Mouse (Mus musculus): ENCODE measurements at regions not wholly inside any gene's neighbourhood (a gene's known extent, or its start where the extent isn't known, plus 50 kb on each side); places are given as distances from the start of the nearest gene placed in this dataset.

DNA sequence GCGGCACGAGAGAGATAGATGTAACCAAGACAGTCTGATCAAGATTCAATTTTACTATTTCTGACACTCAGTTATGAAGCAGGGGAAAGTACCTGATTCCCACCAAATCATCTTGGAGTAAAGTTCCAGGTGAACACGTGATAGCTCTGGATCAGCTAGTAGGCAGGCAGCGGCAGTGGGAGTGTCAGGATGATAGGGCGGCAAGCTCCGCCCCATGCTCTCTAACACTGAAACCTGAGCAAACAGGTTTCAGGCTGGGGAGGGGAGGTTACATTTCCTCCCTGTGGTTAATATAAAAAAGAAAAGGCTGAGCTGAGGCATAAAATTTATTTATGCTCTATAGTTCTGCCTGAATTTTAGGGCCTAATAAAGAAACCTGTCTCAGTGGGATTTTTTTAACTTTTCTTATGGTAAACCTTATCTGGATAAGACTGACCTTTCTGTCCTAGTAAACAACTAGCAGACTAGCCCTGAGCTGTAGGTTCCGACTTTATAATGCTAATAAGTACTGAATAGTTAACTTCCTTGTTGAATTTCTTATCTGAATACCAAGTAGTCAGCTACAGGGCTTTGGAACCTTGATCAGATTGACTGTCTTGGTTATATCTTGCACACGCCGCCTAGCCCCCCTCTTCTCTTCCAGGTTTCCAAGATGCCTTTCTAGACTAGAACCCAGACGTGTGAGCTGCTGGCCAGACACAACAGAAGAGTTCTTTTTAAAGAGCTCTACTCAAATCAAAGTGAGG lies 254.9 kb upstream of the Dab2 start:
- WGBS, result 50% methylated on average over 10 of the region's 10 CpGs

DNA sequence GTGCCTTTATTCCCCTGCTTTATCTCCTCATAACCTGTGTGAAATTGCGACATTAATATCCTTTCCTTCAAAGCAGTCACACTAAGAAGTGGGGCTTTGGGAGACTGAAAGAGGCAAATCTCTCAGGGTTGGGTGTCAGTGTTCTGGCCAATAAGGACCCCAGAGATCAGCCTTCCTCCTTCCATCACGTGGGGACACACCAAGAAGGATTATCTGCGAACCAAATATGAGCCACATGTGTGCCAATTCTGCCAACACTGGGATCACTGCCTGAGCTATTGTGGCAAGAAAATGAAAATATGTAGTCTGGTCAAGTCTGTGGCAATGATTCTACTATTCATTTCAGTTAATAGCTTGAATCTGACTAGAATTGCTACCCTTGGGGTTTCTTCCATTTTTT lies 243.9 kb upstream of the Dab2 start:
- Histone ChIP-seq H3K27ac (no peak overlapping the region), H3K27me3 (ENCODE audit: low read depth, poor library complexity, severe bottlenecking) (no peaks in the 10 kb centered on the region), H3K9me3 (replicated peaks) (no peaks in the 10 kb centered on the region), H3K4me3 (no peak overlapping the region), H3K36me3 (no peaks in the 10 kb centered on the region), H3K4me1 (peaks cover 8% of the 10 kb centered on the region)
- no peak for DNase-seq (ENCODE audit: low spot score)
- WGBS, result 82% methylated on average over 3 of the region's 3 CpGs

More for the DNA sequence above, 254.9 kb upstream of the Dab2 start:
- Histone ChIP-seq H3K9me3 (replicated peaks) (no peaks in the 10 kb centered on the region), H3K4me3 (no peak overlapping the region), H3K36me3 (no peaks in the 10 kb centered on the region), H3K27me3 (ENCODE audit: low read depth, poor library complexity, severe bottlenecking) (no peaks in the 10 kb centered on the region), H3K4me1 (no peaks in the 10 kb centered on the region), H3K27ac (no peak overlapping the region)
- DNase-seq (ENCODE audit: low spot score), result no peak

DNA sequence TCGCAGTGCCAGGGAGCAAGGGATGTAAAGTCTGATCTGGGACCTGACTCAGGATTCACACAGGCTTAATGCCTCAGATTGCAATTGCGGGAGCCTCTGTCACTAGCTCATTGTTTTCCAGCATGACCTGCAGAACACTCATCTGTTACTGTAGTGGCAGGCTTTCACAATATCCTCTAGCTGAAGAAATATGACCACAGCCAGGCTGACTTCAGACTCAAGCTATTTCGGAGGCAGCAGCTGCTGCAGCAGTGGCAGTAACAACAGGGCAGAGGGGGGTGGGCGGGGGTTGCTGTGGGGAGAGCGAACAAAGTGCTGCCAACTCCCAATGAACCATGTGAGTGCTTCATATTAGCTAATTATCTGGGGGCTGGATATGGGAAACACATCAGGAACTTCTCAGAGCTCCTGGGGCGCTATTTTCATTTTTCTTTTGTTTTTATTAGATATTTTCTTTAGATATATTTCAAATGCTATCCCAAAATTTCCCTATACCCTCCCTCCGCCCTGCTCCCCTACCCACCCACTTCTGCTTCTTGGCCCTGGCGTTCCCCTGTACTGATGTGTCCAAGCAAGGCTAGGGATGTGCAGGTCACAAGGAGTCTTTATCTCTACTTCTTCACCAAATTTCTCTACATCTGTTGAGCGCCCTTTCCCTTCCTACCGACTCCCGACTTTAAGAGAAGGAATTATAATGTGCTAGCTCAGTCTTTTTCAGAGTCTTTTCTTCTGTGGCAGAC lies 242.5 kb upstream of the Dab2 start:
- H3K36me3 ChIP-seq, result no peaks in the 10 kb centered on the region
- 61% methylated on average over 11 of the region's 11 CpGs for WGBS
- H3K27ac ChIP-seq, result no peak overlapping the region
- peak; percentile 33 for DNase-seq (ENCODE audit: low spot score)
- peaks cover 8% of the 10 kb centered on the region for H3K4me1 ChIP-seq
- H3K27me3 ChIP-seq (ENCODE audit: low read depth, poor library complexity, severe bottlenecking), result no peaks in the 10 kb centered on the region
- no peaks in the 10 kb centered on the region for H3K9me3 ChIP-seq (replicated peaks)
- no peak overlapping the region for H3K4me3 ChIP-seq

DNA sequence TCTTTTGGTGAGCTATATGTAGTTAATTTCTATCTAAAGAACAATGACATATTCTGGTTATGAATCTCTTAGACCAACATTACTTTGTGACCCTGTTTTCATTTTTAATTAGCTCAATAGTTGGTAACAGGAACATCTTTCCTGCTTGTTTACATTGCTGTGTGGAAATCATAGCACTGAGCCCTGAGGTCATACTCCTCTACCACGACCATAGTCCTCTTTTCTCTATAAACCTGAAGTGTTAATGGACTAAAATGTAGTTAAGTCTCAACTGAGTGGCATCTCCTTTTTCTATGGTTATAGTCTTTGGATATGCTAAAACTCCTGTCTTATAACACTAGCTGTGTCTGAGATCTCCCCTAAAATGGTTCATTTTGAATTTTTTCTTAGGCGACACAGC lies 240.2 kb upstream of the Dab2 start:
- 81% methylated on average over 2 of the region's 2 CpGs for WGBS
- DNase-seq (ENCODE audit: low spot score), result no peak
- H3K27me3 ChIP-seq (ENCODE audit: low read depth, poor library complexity, severe bottlenecking), result no peaks in the 10 kb centered on the region
- H3K4me1 ChIP-seq, result peaks cover 8% of the 10 kb centered on the region
- H3K9me3 ChIP-seq (replicated peaks), result no peaks in the 10 kb centered on the region
- no peaks in the 10 kb centered on the region for H3K36me3 ChIP-seq
- H3K4me3 ChIP-seq, result no peak overlapping the region
- H3K27ac ChIP-seq, result no peak overlapping the region

DNA sequence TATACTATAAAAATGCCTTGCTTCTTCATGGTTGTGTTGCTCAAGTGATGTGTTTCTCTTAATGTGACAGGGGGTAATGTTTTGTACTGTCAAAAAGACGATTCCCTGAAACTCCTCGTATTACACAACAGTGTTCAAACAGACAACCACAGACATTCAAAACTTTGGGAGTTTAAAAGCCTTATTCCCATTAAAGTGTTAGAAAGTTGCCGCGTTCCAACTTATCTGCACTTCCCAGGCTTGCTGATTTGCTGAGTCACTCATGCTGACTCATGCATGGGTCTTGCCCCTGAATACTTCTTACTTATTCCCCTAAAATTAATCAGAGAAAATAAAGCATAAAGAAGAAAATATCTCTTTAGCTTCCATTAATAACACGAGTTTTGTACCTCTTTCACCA lies 239.8 kb upstream of the Dab2 start:
- no peaks in the 10 kb centered on the region for H3K9me3 ChIP-seq (replicated peaks)
- H3K27ac ChIP-seq, result no peak overlapping the region
- H3K27me3 ChIP-seq (ENCODE audit: low read depth, poor library complexity, severe bottlenecking), result no peaks in the 10 kb centered on the region
- H3K36me3 ChIP-seq, result no peaks in the 10 kb centered on the region
- 89% methylated on average over 5 of the region's 5 CpGs for WGBS
- H3K4me1 ChIP-seq, result peaks cover 8% of the 10 kb centered on the region
- no peak overlapping the region for H3K4me3 ChIP-seq
- DNase-seq (ENCODE audit: low spot score), result no peak

DNA sequence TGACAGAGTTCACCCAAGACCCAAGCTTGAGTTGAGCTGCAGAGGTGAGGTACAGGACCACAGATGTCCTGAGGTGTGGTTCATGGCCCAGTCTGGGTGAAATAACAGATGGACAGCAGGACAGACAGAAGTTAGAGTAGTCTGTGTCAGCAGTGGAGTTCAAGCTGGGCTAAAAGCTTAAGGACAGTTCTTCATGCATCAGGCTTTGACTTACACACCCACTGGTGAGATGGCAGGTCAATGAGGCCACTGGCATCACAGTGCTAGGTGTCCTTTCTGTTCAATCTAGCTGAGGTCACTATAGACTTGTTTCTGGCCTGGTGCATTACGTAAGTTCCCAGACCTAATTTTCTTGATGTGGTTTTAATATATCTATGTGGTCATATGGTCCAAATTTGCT lies 238.9 kb upstream of the Dab2 start:
- WGBS, result 97% methylated on average over 1 of the region's 1 CpGs
- peaks cover 8% of the 10 kb centered on the region for H3K4me1 ChIP-seq
- H3K27ac ChIP-seq, result no peak overlapping the region
- H3K9me3 ChIP-seq (replicated peaks), result no peaks in the 10 kb centered on the region
- DNase-seq (ENCODE audit: low spot score), result no peak
- H3K4me3 ChIP-seq, result no peak overlapping the region
- no peaks in the 10 kb centered on the region for H3K36me3 ChIP-seq
- no peaks in the 10 kb centered on the region for H3K27me3 ChIP-seq (ENCODE audit: low read depth, poor library complexity, severe bottlenecking)

DNA sequence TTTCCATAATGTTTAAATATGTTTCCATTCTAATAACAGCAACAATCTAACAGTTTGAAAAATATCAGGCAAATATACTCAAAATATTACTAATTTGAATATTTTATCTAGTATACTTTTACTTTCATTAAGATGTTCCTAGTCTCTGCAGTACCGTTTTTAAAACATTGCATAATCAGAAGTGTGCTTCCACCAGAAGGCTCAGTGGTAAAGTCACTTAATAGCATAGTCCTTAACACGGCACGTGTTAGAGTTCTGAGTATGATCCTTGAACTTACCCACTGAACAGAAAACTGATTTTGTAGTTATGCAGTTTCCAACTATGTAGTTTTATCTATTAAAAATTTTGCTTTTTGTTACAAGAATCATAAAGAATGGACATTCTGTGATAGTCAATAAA lies 234.5 kb upstream of the Dab2 start:
- Histone ChIP-seq H3K9me3 (replicated peaks) (no peaks in the 10 kb centered on the region), H3K36me3 (no peaks in the 10 kb centered on the region), H3K27me3 (ENCODE audit: low read depth, poor library complexity, severe bottlenecking) (no peaks in the 10 kb centered on the region), H3K27ac (no peak overlapping the region), H3K4me1 (no peaks in the 10 kb centered on the region), H3K4me3 (no peak overlapping the region)
- WGBS, result 92% methylated on average over 3 of the region's 3 CpGs
- DNase-seq (ENCODE audit: low spot score), result no peak

DNA sequence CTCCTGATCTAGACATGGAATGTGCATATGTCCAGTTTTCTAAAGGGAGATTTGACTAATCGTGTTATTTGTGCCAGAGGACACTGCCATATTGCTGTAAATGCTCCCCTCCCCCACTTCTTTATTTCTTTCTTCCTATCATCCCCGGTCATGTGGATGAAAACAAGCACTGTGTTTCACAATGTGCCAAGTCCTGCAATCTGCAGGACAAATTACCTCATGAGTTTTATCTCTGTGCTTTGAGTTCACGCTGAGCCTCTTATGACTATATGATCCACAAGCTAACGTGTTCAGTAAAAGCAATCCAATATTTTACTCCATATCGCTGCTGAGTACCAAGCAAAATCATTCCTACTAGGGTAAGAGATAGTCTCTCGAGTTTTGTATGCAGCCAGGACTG lies 232.2 kb upstream of the Dab2 start:
- WGBS, result 87% methylated on average over 6 of the region's 6 CpGs

DNA sequence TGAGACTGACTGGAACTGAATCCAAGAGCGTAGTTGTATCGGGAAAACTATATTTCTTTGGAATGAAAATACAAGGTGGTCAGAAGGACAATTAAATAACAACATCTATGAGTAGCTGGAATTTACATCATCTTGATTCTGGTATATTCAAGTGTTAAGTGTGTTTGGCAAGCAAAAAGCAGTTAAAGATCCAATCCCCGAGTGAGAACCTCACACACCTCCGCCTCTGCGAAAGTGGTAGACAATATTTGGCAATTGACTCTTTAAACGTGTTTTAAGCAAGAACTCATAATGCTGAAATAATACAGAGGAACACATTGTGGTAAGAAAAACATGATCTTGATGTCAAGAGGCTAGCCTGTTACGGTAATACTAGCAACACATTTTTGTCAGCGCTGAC lies 231.2 kb upstream of the Dab2 start:
- Histone ChIP-seq H3K36me3 (no peaks in the 10 kb centered on the region), H3K27me3 (ENCODE audit: low read depth, poor library complexity, severe bottlenecking) (no peaks in the 10 kb centered on the region), H3K4me3 (no peak overlapping the region), H3K4me1 (no peaks in the 10 kb centered on the region), H3K9me3 (replicated peaks) (no peaks in the 10 kb centered on the region), H3K27ac (no peak overlapping the region)
- DNase-seq (ENCODE audit: low spot score), result no peak
- WGBS, result 96% methylated on average over 8 of the region's 8 CpGs

More for the DNA sequence above, 232.2 kb upstream of the Dab2 start:
- Histone ChIP-seq H3K27ac (no peak overlapping the region), H3K4me1 (no peaks in the 10 kb centered on the region), H3K4me3 (no peak overlapping the region), H3K36me3 (no peaks in the 10 kb centered on the region), H3K27me3 (ENCODE audit: low read depth, poor library complexity, severe bottlenecking) (no peaks in the 10 kb centered on the region), H3K9me3 (replicated peaks) (no peaks in the 10 kb centered on the region)
- no peak for DNase-seq (ENCODE audit: low spot score)

DNA sequence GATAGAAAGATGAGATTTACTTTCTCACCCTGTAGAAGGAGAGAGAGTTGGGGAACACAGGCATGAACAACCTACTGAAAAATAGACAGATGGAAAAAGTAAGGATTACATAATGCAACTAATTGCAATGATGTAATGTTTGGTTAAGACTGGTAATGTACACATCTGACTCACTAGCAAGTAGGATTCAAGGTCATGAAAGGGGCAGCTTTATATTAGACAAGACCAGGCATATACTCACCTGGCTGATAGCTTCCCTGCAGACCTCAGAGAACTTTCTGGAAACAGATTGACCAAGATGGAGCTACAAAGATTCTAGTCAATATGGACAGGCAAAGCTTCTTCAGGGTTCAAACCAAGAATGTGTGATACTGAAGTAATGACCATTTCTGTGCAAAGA lies 227.7 kb upstream of the Dab2 start:
- H3K9me3 ChIP-seq (replicated peaks), result no peaks in the 10 kb centered on the region
- H3K36me3 ChIP-seq, result no peaks in the 10 kb centered on the region
- no peak for DNase-seq (ENCODE audit: low spot score)
- H3K27me3 ChIP-seq (ENCODE audit: low read depth, poor library complexity, severe bottlenecking), result no peaks in the 10 kb centered on the region
- no peak overlapping the region for H3K4me3 ChIP-seq
- no peaks in the 10 kb centered on the region for H3K4me1 ChIP-seq
- H3K27ac ChIP-seq, result no peak overlapping the region

DNA sequence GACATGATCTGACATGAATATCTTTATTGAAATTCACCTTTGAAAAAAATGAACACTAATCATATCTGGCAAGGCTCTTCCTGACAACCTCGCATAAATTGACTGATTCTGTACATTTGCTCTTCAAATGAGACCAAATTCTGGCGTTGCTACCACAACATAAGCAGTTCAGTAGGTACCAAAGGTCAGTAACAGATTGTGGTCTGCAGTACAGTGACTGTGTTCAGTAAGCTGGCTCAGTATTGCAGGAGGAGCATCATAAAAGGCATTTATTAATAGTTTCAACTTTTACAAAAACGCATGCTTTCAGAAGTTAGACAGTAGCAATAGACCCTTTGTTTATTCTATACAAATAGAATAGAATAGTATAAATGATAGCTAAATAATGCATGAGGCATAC lies 226.7 kb upstream of the Dab2 start:
- no peaks in the 10 kb centered on the region for H3K4me1 ChIP-seq
- H3K4me3 ChIP-seq, result no peak overlapping the region
- 84% methylated on average over 3 of the region's 3 CpGs for WGBS
- no peaks in the 10 kb centered on the region for H3K36me3 ChIP-seq
- H3K9me3 ChIP-seq (replicated peaks), result no peaks in the 10 kb centered on the region
- no peaks in the 10 kb centered on the region for H3K27me3 ChIP-seq (ENCODE audit: low read depth, poor library complexity, severe bottlenecking)
- DNase-seq (ENCODE audit: low spot score), result no peak
- H3K27ac ChIP-seq, result no peak overlapping the region

DNA sequence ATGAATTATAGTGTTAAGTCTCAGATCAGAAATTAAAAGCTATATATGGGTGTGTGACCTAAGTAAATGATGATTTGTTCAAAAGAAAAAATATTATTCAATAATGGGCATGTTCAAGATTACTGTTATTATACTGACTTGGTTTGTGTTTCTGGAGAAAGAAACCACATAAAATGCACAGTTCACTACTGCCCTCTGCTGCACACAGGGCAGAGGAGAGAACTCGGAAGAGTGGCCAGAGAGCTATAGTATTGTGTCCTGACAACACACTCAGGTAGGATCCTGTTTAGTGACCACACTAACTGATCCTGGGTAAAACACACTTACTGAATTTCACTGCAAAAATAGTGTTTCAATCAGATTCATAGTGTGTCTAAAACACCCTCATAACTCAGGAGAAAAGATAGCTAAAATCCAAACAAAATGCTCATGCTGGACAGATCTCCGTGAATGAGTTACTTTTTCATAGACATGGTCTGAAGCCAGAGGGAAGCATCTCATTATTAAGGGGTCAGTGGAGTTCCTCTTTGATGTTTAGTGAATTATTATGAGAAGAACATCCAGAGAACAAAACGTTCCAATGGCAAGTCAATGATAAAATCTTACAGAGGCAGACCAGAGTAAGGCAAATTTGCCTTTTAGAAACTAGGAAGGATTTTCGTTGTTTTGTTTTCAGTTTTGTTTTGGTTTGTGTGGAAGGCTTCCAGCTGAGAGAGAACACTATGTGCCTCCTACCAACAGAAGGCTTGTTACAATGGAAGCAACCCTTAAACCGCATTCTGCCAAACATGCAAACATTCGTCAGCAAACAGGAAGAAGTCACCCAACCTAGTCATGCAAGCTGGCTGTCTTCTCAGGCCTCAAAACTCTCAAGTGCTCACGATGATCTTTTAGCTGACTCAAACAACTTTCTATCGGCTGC lies 218.6 kb upstream of the Dab2 start:
- Histone ChIP-seq H3K4me3 (no peak overlapping the region), H3K27ac (no peak overlapping the region), H3K36me3 (no peaks in the 10 kb centered on the region), H3K27me3 (ENCODE audit: low read depth, poor library complexity, severe bottlenecking) (no peaks in the 10 kb centered on the region), H3K9me3 (replicated peaks) (no peaks in the 10 kb centered on the region), H3K4me1 (no peaks in the 10 kb centered on the region)
- DNase-seq (ENCODE audit: low spot score), result peak; percentile 42
- 74% methylated on average over 8 of the region's 8 CpGs for WGBS

DNA sequence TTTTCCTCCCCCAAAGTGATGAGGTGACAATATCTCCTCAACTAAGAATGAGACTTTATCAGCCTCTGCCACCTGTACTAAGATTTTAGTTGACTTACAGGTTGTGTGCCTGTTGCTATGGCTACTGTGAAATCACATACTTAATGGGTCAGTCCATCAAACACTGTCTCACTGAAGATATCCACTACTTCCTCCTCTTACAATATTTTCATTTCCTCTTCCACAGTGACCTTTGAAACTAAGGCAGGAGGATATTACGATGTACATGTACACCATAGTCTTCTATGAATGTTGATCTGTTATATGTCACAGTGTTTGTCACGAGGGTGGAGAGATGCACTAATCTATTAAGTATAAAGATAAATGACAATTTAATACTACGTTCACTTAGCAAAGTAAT lies 212.4 kb upstream of the Dab2 start:
- WGBS, result 88% methylated on average over 3 of the region's 3 CpGs
- no peaks in the 10 kb centered on the region for H3K4me1 ChIP-seq
- H3K4me3 ChIP-seq, result no peak overlapping the region
- H3K36me3 ChIP-seq, result no peaks in the 10 kb centered on the region
- H3K27ac ChIP-seq, result no peak overlapping the region
- H3K9me3 ChIP-seq (replicated peaks), result no peaks in the 10 kb centered on the region
- no peak for DNase-seq (ENCODE audit: low spot score)
- no peaks in the 10 kb centered on the region for H3K27me3 ChIP-seq (ENCODE audit: low read depth, poor library complexity, severe bottlenecking)
